Mouse (Mus musculus): ENCODE data around the gene Ttbk1. TPM values are rescaled to one million over a fixed set of nuclear protein-coding genes. Genes with fewer than 3 reads are reported as not detected.

Gene Ttbk1
- 2.0 TPM for polyA plus RNA-seq (2014; fragmentation: Illumina TruSeq; extraction: RNeasy Lipid Tissue Mini Kit (QIAGEN cat#74804); ENCODE audit: low read depth, low replicate concordance)

DNA sequence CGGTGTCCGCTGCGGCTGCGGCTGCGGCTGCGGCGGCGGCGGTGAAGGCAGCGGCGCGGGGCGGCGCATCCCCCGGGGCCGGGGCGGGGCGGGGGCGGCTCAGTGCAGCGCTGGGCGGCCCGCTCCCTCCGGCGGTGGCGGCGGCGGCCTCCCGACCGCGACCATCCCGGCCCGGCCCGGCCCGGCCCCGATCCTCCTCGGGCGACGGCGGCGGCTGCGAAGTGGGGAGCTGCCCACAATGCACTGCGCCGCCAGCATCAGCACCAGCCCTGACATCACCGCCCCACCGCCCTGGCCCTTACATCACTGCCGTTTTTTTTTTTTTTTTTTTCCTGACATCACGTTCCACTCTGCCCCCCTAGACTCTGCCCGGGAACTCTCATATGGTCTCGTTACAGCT lies at the start of gene Ttbk1:
TSS of gene Ttbk1 (minus strand) at position 245 of the 400 bp plus-strand sequence.

DNA sequence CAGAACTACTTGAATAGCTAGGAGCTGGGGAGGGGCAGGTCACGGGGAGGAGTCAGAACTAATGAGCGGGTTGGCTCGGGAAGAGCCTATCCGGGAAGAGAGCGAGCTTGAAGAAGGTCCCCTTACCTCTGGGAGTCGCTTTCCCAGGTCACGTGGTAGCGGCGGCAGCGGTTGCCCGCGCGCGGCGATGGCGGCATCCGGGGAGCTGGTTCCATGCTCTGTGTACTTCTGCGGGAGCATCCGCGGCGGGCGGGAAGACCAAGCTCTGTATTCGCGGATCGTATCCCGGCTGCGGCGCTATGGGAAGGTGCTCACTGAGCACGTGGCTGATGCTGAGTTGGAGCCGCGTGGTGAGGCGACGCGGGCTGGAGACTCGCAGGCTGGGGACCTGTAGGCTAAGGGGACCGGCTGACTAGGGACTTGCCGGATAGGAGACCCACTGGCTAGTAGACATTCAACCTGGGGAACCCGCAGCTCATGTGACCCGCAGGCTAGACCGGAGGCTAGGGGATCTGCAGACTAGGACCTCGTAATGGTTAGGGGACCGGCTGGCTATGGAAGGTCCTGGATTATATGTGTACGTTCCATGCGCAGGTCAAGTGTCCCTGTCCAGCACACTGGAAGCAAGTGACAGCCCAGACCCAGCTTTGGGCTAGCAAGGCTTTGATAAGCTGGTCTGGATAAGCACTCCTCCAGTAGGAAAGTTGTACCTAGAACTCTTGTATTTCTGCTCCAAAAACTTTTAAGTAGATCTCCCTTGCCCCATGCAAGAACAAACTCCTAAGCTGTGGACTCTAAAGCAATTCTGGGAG lies 9.4 kb upstream of the Ttbk1 start, which contains the start of gene Dnph1:
TSS of gene Dnph1 (plus strand) at position 89 of the 812 bp plus-strand sequence.

DNA sequence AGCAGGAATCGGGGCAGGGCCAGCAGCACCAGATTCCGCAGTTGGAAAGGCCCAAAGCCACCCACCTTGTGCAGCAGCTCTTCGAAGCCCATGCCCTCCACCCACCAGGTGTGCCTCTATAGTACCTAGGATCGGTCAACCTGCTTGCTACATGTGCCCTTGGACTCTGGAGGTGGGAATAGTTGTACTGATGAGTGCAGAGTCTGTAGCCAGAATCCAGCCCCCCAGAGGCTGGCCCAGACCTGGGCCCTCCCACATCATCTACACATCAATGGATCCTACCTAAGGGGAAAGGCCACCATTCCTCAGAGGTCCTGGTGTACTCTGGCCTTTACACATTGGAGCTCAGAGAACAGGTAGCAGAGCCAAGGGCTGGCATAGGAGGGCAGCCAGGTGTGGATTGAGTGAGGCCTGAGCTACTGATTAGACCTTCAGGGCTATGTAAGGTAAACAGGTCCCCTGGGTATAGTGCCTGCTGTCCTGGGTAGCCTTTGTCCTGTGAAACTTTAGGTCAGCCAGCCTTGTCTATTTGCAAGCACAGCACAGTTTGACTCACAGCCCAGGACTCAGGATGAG lies 49.1 kb downstream of the Ttbk1 start, which contains the start of gene Slc22a7:
TSS of gene Slc22a7 (minus strand) at position 160 of the 576 bp plus-strand sequence.

DNA sequence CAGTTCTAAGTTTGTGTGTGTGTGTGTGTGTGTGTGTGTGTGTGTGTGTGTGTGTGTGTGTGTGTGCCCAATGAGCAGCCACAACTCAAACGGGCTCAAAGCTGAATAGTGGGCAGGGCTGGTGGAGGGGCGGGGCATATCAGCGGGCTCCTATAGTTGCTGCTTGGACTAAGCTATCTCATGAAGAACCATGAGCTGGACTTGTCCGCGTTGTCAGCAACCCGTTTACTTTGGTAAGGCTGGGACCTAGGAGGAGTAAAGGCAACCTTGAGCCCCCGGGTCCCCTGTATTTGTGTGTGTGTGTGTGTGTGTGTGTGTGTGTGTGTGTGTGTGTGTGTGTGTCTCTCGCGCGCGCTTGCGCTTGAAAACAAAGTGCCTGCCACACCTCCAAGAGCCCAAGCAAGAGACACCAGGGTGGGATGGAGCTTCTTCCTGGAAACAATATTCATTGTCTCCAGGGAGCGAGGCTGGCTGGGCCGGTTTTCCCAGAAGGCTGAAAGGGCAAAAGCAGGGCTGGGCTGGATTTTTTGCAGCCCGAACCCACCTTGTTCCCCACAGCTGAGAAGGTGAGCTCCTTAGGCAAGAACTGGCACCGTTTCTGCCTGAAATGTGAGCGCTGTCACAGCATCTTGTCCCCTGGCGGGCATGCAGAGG lies 58.6 kb downstream of the Ttbk1 start, which contains the start of gene Crip3:
TSS of gene Crip3 (plus strand) at position 166 of the 654 bp plus-strand sequence.

Other genes with a start within 250 kb of the Ttbk1 start
- 43.5 TPM for gene Polr1c, start 239.6 kb downstream of the Ttbk1 start, polyA plus RNA-seq (2014; fragmentation: Illumina TruSeq; extraction: RNeasy Lipid Tissue Mini Kit (QIAGEN cat#74804); ENCODE audit: low read depth, low replicate concordance)
- 74.0 TPM for gene Yipf3, start 239.6 kb downstream of the Ttbk1 start, polyA plus RNA-seq (2014; fragmentation: Illumina TruSeq; extraction: RNeasy Lipid Tissue Mini Kit (QIAGEN cat#74804); ENCODE audit: low read depth, low replicate concordance)
- 2.0 TPM for gene Lrrc73, start 234.1 kb downstream of the Ttbk1 start, polyA plus RNA-seq (2014; fragmentation: Illumina TruSeq; extraction: RNeasy Lipid Tissue Mini Kit (QIAGEN cat#74804); ENCODE audit: low read depth, low replicate concordance)
- gene Tjap1, start 204.6 kb downstream of the Ttbk1 start, polyA plus RNA-seq (2014; fragmentation: Illumina TruSeq; extraction: RNeasy Lipid Tissue Mini Kit (QIAGEN cat#74804); ENCODE audit: low read depth, low replicate concordance): 23.2 TPM
- gene Dlk2, start 190.3 kb downstream of the Ttbk1 start, polyA plus RNA-seq (2014; fragmentation: Illumina TruSeq; extraction: RNeasy Lipid Tissue Mini Kit (QIAGEN cat#74804); ENCODE audit: low read depth, low replicate concordance): 2.8 TPM
- gene Abcc10, start 159.3 kb downstream of the Ttbk1 start, polyA plus RNA-seq (2014; fragmentation: Illumina TruSeq; extraction: RNeasy Lipid Tissue Mini Kit (QIAGEN cat#74804); ENCODE audit: low read depth, low replicate concordance): 6.6 TPM
- gene Zfp318, start 103.9 kb downstream of the Ttbk1 start, polyA plus RNA-seq (2014; fragmentation: Illumina TruSeq; extraction: RNeasy Lipid Tissue Mini Kit (QIAGEN cat#74804); ENCODE audit: low read depth, low replicate concordance): 18.1 TPM
- 1.2 TPM for gene Crip3, start 58.7 kb downstream of the Ttbk1 start, polyA plus RNA-seq (2014; fragmentation: Illumina TruSeq; extraction: RNeasy Lipid Tissue Mini Kit (QIAGEN cat#74804); ENCODE audit: low read depth, low replicate concordance)
- not detected for gene Slc22a7, start 49.2 kb downstream of the Ttbk1 start, polyA plus RNA-seq (2014; fragmentation: Illumina TruSeq; extraction: RNeasy Lipid Tissue Mini Kit (QIAGEN cat#74804); ENCODE audit: low read depth, low replicate concordance)
- 4.1 TPM for gene Dnph1, start 9.0 kb upstream of the Ttbk1 start, polyA plus RNA-seq (2014; fragmentation: Illumina TruSeq; extraction: RNeasy Lipid Tissue Mini Kit (QIAGEN cat#74804); ENCODE audit: low read depth, low replicate concordance)
- gene Cul9, start 58.7 kb upstream of the Ttbk1 start, polyA plus RNA-seq (2014; fragmentation: Illumina TruSeq; extraction: RNeasy Lipid Tissue Mini Kit (QIAGEN cat#74804); ENCODE audit: low read depth, low replicate concordance): 19.3 TPM
- 30.2 TPM for gene Srf, start 68.5 kb upstream of the Ttbk1 start, polyA plus RNA-seq (2014; fragmentation: Illumina TruSeq; extraction: RNeasy Lipid Tissue Mini Kit (QIAGEN cat#74804); ENCODE audit: low read depth, low replicate concordance)
- 17.2 TPM for gene Ptk7, start 141.8 kb upstream of the Ttbk1 start, polyA plus RNA-seq (2014; fragmentation: Illumina TruSeq; extraction: RNeasy Lipid Tissue Mini Kit (QIAGEN cat#74804); ENCODE audit: low read depth, low replicate concordance)
- gene Klc4, start 158.3 kb upstream of the Ttbk1 start, polyA plus RNA-seq (2014; fragmentation: Illumina TruSeq; extraction: RNeasy Lipid Tissue Mini Kit (QIAGEN cat#74804); ENCODE audit: low read depth, low replicate concordance): 24.0 TPM
- 54.7 TPM for gene Mrpl2, start 158.6 kb upstream of the Ttbk1 start, polyA plus RNA-seq (2014; fragmentation: Illumina TruSeq; extraction: RNeasy Lipid Tissue Mini Kit (QIAGEN cat#74804); ENCODE audit: low read depth, low replicate concordance)
- 36.8 TPM for gene Cul7, start 162.7 kb upstream of the Ttbk1 start, polyA plus RNA-seq (2014; fragmentation: Illumina TruSeq; extraction: RNeasy Lipid Tissue Mini Kit (QIAGEN cat#74804); ENCODE audit: low read depth, low replicate concordance)
- 23.4 TPM for gene Rrp36, start 186.7 kb upstream of the Ttbk1 start, polyA plus RNA-seq (2014; fragmentation: Illumina TruSeq; extraction: RNeasy Lipid Tissue Mini Kit (QIAGEN cat#74804); ENCODE audit: low read depth, low replicate concordance)
- 127 TPM for gene Mea1, start 191.1 kb upstream of the Ttbk1 start, polyA plus RNA-seq (2014; fragmentation: Illumina TruSeq; extraction: RNeasy Lipid Tissue Mini Kit (QIAGEN cat#74804); ENCODE audit: low read depth, low replicate concordance)
- gene Klhdc3, start 193.2 kb upstream of the Ttbk1 start, polyA plus RNA-seq (2014; fragmentation: Illumina TruSeq; extraction: RNeasy Lipid Tissue Mini Kit (QIAGEN cat#74804); ENCODE audit: low read depth, low replicate concordance): 58.3 TPM
- 35.1 TPM for gene Ppp2r5d, start 217.4 kb upstream of the Ttbk1 start, polyA plus RNA-seq (2014; fragmentation: Illumina TruSeq; extraction: RNeasy Lipid Tissue Mini Kit (QIAGEN cat#74804); ENCODE audit: low read depth, low replicate concordance)
- gene Pex6, start 223.8 kb upstream of the Ttbk1 start, polyA plus RNA-seq (2014; fragmentation: Illumina TruSeq; extraction: RNeasy Lipid Tissue Mini Kit (QIAGEN cat#74804); ENCODE audit: low read depth, low replicate concordance): 26.6 TPM
- gene Gnmt, start 241.5 kb upstream of the Ttbk1 start, polyA plus RNA-seq (2014; fragmentation: Illumina TruSeq; extraction: RNeasy Lipid Tissue Mini Kit (QIAGEN cat#74804); ENCODE audit: low read depth, low replicate concordance): 7.1 TPM

All from adipose tissue, adult 10 weeks (tissue).